Mouse (Mus musculus) limb, embryonic 11.5 days (tissue): ENCODE measurements around the gene Cyth1. TPM values are rescaled to one million over a fixed set of nuclear protein-coding genes. Genes with fewer than 3 reads are reported as not detected.
A peak's percentile ranks its signal among the peaks of the same experiment; 100 is the strongest.

ENCODE experiments used
- ATAC-seq: fragments of 200-750 bp; cut with Nextera tagmentation; 2 replicates; pipeline ENCODE4 v1.8.0; 2017; ENCODE audit warnings: low read depth; ENCODE audit not compliant: insufficient number of reproducible peaks, low FRiP score, low TSS enrichment
- DNase-seq: peaks from one replicate; pipeline ENCODE4 v3.0.0-alpha.2; 2015; ENCODE audit warnings: low spot score
- H3K27ac ChIP-seq: fragments of 300-500 bp; sonication (generic); replicated peaks from 2 replicates; pipeline ENCODE4 v1.5.1; 2014; ENCODE audit warnings: low read depth, mild to moderate bottlenecking, low read length
- H3K27me3 ChIP-seq: fragments of 300-500 bp; sonication (generic); 2 replicates; pipeline ENCODE4 v1.6.1; 2014; ENCODE audit warnings: mild to moderate bottlenecking, low read length, mixed read lengths; ENCODE audit not compliant: control insufficient read depth, insufficient read depth
- H3K36me3 ChIP-seq: fragments of 300-500 bp; sonication (generic); 2 replicates; pipeline ENCODE4 v1.6.1; 2014; ENCODE audit warnings: mild to moderate bottlenecking, low read length, moderate library complexity, mixed read lengths; ENCODE audit not compliant: control insufficient read depth, insufficient read depth
- H3K4me1 ChIP-seq: fragments of 300-500 bp; sonication (generic); 2 replicates; pipeline ENCODE4 v1.6.1; 2014; ENCODE audit warnings: low read length, mixed read lengths; ENCODE audit not compliant: control insufficient read depth, insufficient read depth
- H3K4me2 ChIP-seq: fragments of 300-500 bp; sonication (generic); 2 replicates; pipeline ENCODE4 v1.6.1; 2014; ENCODE audit warnings: low read depth, mild to moderate bottlenecking, moderate library complexity; ENCODE audit not compliant: severe bottlenecking
- H3K4me3 ChIP-seq: fragments of 300-500 bp; sonication (generic); 2 replicates; pipeline ENCODE4 v1.5.1; 2014; ENCODE audit warnings: low read depth, low read length
- H3K9ac ChIP-seq: fragments of 300-500 bp; sonication (generic); 2 replicates; pipeline ENCODE4 v1.6.1; 2014; ENCODE audit warnings: mild to moderate bottlenecking, low read length
- H3K9me3 ChIP-seq: fragments of 300-500 bp; sonication (generic); 2 replicates; pipeline ENCODE4 v1.6.1; 2016; ENCODE audit warnings: low read length; ENCODE audit not compliant: control insufficient read depth
- WGBS: fragments of 180-500 bp; shearing (Covaris S2); extraction: QIAGEN DNeasy Blood & Tissue Kit; methylation state at CpG from one replicate; pipeline ENCODE4 v1.1.7; 2014; 5-methylcytosine and 5-hydroxymethylcytosine counted together
- polyA plus RNA-seq: library from polyadenylated mRNA; unstranded; fragments of >200 nt; fragmentation: Nextera tagmentation; extraction: Ambion mirVana; gene quantifications from 2 replicates; pipeline ENCODE4 v1.2.1, GENCODE M21; 2014

Gene Cyth1
- polyA plus RNA-seq, 1 experiment from 2014 or later, result 16.2 TPM

DNA sequence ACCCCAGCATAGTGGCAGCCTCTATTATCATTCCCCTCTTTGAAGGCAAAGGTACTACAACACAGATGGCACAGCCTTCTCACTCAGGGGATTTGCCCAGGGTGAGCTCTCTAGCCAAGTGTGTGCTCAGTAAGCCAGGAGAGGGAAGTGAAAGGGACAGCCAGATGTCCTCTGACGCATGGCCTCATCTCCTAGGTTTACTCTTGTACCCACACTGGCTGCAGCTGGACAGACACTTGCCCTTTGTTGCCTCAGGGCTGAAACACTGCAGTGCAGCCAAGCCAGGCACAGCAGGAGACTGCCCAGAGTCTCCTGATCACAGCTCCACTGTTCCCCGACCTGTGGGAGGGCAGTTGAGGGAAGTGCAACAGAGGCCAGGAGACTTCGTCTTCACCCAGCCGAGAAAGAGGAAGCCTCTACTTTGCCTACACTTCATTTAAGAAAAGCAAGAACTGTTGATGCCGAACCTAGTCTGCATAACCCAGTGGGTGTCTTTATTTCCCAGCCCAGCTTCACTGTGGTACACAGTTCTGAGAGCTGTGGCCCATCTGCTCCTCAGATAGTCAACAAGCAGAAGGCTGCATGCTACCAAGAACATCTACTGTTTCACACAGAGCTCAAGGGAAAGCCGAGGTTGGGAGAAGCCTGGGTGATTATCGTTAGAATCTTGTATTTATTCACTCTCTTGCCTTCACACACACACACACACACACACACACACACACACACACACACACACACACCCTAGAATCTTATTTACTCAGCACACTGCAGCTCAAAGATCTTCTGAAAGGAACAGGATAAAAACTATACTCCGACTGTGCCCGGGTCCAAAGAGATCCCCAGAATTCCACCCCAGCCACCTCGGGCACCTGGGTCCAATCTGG lies 36.4 kb downstream of the Cyth1 start:
- peaks cover 44% of the 10 kb centered on the region for H3K4me1 ChIP-seq
- no peak for ATAC-seq
- no peaks in the 10 kb centered on the region for H3K9me3 ChIP-seq
- no peak overlapping the region for H3K27ac ChIP-seq
- H3K36me3 ChIP-seq, result no peaks in the 10 kb centered on the region
- H3K4me2 ChIP-seq, result no peak overlapping the region
- DNase-seq, result no peak
- 59% methylated on average over 10 of the region's 10 CpGs for WGBS
- H3K27me3 ChIP-seq, result no peaks in the 10 kb centered on the region
- H3K9ac ChIP-seq, result no peak overlapping the region
- no peak overlapping the region for H3K4me3 ChIP-seq

DNA sequence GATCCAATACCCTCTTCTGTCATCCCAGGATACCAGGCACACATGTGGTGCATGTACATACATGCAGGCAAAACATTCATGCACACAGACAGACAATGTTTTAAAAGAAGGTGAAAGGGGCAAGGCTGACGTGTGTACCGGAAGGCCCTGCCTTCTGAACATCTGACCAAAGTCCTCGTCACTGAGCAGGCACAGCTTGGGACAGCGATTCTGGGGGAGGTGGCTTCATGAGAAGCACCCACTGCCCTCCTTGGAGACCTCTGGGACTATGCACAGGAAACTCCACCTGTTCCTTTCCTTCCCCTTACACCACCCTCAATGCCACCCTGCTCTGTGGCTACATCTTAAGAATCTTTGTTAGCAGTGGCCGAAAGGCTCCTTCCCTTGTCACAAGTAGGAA lies 37.4 kb downstream of the Cyth1 start:
- Histone ChIP-seq H3K27ac (no peak overlapping the region), H3K27me3 (no peaks in the 10 kb centered on the region), H3K9ac (no peak overlapping the region), H3K4me2 (no peak overlapping the region), H3K4me3 (no peak overlapping the region), H3K36me3 (no peaks in the 10 kb centered on the region), H3K9me3 (no peaks in the 10 kb centered on the region), H3K4me1 (peaks cover 44% of the 10 kb centered on the region)
- no peak for DNase-seq
- 88% methylated on average over 5 of the region's 5 CpGs for WGBS
- no peak for ATAC-seq

DNA sequence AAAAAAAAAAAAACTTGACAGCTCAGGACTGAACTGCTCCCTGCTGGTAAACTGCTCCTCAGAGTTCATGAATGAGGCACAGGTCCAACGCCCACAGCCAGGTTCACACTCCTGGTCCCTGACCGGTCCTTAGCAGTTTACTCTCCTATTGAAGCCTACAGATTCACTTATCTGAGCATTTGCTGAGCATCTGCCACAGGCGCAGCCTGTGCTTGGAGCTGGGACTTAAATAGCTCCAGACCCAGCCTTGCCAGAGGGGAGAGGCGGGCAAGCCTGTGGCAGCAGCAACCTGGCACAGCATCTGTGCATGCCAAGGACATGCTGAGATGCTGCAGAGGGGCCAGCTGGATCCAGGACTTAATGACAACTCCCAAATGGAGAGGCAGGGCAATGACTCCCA lies 38.3 kb downstream of the Cyth1 start:
- ATAC-seq, result no peak
- no peaks in the 10 kb centered on the region for H3K27me3 ChIP-seq
- no peak overlapping the region for H3K27ac ChIP-seq
- DNase-seq, result no peak
- H3K4me2 ChIP-seq, result no peak overlapping the region
- H3K4me3 ChIP-seq, result no peak overlapping the region
- H3K9ac ChIP-seq, result no peak overlapping the region
- 90% methylated on average over 4 of the region's 4 CpGs for WGBS
- no peaks in the 10 kb centered on the region for H3K9me3 ChIP-seq
- peaks cover 44% of the 10 kb centered on the region for H3K4me1 ChIP-seq
- no peaks in the 10 kb centered on the region for H3K36me3 ChIP-seq

DNA sequence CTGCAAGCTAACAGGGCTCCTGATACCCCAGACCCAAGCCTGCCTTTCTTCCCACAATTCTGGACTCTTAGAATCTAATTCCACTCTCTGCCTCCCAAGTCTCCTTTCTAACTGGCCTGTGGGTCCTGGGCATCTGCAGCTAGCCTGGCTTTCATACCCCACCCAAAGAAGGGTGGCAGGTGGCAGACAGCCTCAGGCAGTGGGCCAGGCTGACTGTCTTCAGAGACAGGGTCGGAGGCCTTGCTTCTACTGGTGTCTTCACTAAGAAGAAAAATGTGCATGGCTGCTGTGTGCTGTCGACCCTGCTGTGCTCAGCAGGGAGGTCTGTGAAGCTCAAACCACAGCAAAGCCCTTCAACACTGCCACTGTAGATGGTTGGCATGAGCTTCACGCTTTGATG lies 39.0 kb downstream of the Cyth1 start:
- H3K4me3 ChIP-seq, result no peak overlapping the region
- peak overlapping the region; percentile 34; the same call in 1 of the 2 replicates for H3K4me2 ChIP-seq
- DNase-seq (no peak), ATAC-seq (no peak)
- 67% methylated on average over 3 of the region's 3 CpGs for WGBS
- H3K9me3 ChIP-seq, result no peaks in the 10 kb centered on the region
- H3K4me1 ChIP-seq, result peaks cover 42% of the 10 kb centered on the region
- no peaks in the 10 kb centered on the region for H3K36me3 ChIP-seq
- H3K27me3 ChIP-seq, result no peaks in the 10 kb centered on the region
- H3K27ac ChIP-seq, result peak overlapping the region; percentile 84
- no peak overlapping the region for H3K9ac ChIP-seq

DNA sequence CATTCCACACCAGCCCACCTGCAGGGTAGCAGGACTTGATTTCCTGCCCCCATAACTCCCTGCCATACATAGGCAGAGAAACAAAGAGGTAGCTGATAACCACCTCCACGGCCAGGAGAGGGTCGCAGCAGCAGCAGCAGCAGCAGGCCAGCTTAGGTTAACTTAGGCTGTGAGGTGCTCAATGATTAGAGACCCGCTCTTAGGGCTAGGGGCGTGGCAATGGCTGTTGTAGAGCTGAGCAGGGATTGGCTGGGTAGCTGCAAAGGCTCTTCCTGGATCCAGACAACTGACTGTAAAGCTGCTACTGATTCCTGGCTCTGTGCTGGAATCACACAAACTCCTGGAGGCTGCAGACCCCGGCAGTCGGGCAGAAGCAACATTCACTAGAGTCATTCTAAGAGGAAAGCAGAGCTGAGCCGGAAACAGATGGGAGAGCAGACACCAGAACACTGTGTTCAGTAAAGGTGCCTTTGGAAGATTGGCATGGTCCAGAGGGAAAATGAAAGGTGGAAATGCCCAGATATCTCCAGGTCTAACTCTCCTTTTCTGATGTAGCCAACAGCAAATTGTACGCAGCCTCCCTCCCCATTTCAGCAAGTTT lies 39.6 kb downstream of the Cyth1 start:
- H3K9me3 ChIP-seq, result no peaks in the 10 kb centered on the region
- ATAC-seq (peak; percentile 68; the same call in 1 of the 2 replicates), DNase-seq (peak; percentile 67)
- 13% methylated on average over 8 of the region's 8 CpGs for WGBS
- peak overlapping the region; percentile 34 for H3K4me2 ChIP-seq
- peak overlapping the region; percentile 22; the same call in 1 of the 2 replicates for H3K9ac ChIP-seq
- no peaks in the 10 kb centered on the region for H3K27me3 ChIP-seq
- H3K27ac ChIP-seq, result peak overlapping the region; percentile 84
- peaks cover 41% of the 10 kb centered on the region for H3K4me1 ChIP-seq
- no peak overlapping the region for H3K4me3 ChIP-seq
- no peaks in the 10 kb centered on the region for H3K36me3 ChIP-seq

DNA sequence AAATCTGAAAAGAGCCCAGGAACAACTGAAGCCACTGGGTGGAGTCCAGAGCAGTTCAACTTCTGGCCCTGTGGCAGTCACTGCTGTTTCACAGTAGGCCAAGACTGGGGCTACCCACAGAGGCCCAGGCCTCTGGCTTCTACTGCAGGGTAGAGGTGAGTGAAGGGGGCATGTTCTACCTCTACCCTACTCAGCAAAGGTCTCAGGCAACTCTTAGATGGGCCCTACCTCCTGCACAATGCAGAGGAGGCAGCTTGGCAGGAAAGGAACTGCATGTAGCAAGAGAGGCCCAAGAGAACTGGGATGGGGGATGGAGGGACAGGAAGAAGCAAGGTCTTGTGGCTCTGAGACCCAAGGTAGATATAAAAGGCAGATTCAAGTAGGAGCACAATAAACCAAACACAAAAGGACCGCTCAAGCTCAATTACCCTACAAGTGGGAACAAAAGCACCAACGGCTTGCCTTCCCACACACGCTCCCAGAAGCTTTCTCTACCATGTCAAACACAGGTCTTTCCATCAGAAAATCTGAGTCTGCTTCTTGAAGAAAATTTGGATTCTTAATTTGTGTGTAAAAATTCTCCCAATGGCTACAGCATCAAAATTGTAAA lies 40.9 kb downstream of the Cyth1 start:
- Histone ChIP-seq H3K9ac (no peak overlapping the region), H3K27me3 (no peaks in the 10 kb centered on the region), H3K4me2 (no peak overlapping the region), H3K36me3 (no peaks in the 10 kb centered on the region), H3K4me1 (peaks cover 46% of the 10 kb centered on the region), H3K4me3 (no peak overlapping the region), H3K27ac (peak overlapping the region; percentile 84; the same call in 1 of the 2 replicates), H3K9me3 (no peaks in the 10 kb centered on the region)
- ATAC-seq (no peak), DNase-seq (no peak)
- WGBS, result 84% methylated on average over 3 of the region's 3 CpGs

DNA sequence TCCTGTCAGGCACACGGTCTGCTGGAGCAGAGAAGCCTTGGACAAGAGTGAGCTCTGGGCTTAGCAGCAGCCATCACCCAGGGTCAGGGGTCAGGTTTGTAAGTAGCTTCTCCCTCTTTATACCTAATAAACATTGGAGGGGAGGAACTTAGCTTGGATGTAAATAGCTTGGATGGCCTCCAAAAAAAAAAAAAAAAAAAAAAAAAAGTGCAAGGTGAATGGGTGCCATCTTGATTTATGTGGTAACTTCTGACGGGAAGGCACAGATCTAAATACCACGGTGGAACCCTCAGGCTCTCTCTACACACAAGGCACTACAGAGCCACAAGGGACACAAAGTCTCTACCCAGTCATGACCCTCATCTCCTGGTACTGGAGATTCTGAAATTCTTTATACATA lies 42.1 kb downstream of the Cyth1 start:
- Histone ChIP-seq H3K27me3 (no peaks in the 10 kb centered on the region), H3K9me3 (no peaks in the 10 kb centered on the region), H3K4me2 (no peak overlapping the region), H3K4me1 (peaks cover 50% of the 10 kb centered on the region), H3K4me3 (no peak overlapping the region), H3K36me3 (no peaks in the 10 kb centered on the region), H3K9ac (no peak overlapping the region), H3K27ac (no peak overlapping the region)
- DNase-seq (no peak), ATAC-seq (no peak)
- 53% methylated on average over 3 of the region's 3 CpGs for WGBS

DNA sequence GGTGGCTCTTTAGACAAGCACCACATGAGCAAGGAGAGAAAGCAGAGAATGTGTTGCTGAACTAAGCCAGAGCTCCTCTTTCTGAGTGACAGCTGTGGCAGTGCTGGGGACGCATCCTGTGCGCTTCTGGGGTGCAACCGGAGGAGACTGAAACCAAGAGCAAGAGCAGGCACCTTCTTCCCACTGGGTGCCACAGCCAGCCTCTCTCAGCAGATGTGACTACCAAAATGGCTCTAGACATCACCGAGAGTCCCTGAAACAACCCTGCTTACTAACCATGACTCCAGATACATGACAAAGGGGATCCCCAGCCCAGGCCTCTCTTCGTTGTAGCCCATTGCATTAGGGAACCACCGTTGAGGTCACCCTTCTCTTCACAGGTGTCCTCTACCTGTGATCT lies 44.9 kb downstream of the Cyth1 start:
- Histone ChIP-seq H3K4me3 (no peak overlapping the region), H3K9me3 (no peaks in the 10 kb centered on the region), H3K9ac (no peak overlapping the region), H3K36me3 (no peaks in the 10 kb centered on the region), H3K27ac (no peak overlapping the region), H3K4me2 (no peak overlapping the region), H3K27me3 (no peaks in the 10 kb centered on the region), H3K4me1 (peaks cover 55% of the 10 kb centered on the region)
- WGBS, result 84% methylated on average over 6 of the region's 6 CpGs
- no peak for ATAC-seq
- no peak for DNase-seq
